Mouse (Mus musculus) midbrain, embryonic 13.5 days (tissue): Measurements from ENCODE around the gene Arhgdia. TPM values are rescaled to one million over a fixed set of nuclear protein-coding genes. Genes with fewer than 3 reads are reported as not detected.
A peak's percentile ranks its signal among the peaks of the same experiment; 100 is the strongest.

Experiments
- ATAC-seq: fragments of 200-750 bp; cut with Nextera tagmentation; 2 replicates; pipeline ENCODE4 v1.8.0; 2017; ENCODE audit warnings: mild to moderate bottlenecking, moderate TSS enrichment, moderate library complexity
- H3K27ac ChIP-seq: fragments of 300-500 bp; sonication (generic); 2 replicates; pipeline ENCODE4 v1.5.1; 2015; ENCODE audit warnings: inconsistent platforms, mild to moderate bottlenecking, moderate library complexity
- H3K27me3 ChIP-seq: fragments of 300-500 bp; sonication (generic); 2 replicates; pipeline ENCODE4 v1.6.1; 2015; ENCODE audit warnings: mild to moderate bottlenecking, inconsistent platforms
- H3K36me3 ChIP-seq: fragments of 300-500 bp; sonication (generic); 2 replicates; pipeline ENCODE4 v1.6.1; 2015; ENCODE audit warnings: mild to moderate bottlenecking, inconsistent platforms
- H3K4me1 ChIP-seq: fragments of 300-500 bp; sonication (generic); replicated peaks from 2 replicates; pipeline ENCODE4 v1.6.1; 2015; ENCODE audit warnings: inconsistent platforms
- H3K4me2 ChIP-seq: fragments of 300-500 bp; sonication (generic); replicated peaks from 2 replicates; pipeline ENCODE4 v1.6.1; 2015; ENCODE audit warnings: moderate library complexity, mild to moderate bottlenecking, inconsistent platforms
- H3K4me3 ChIP-seq: fragments of 300-500 bp; sonication (generic); replicated peaks from 2 replicates; pipeline ENCODE4 v1.5.1; 2015; ENCODE audit warnings: mild to moderate bottlenecking, inconsistent platforms
- H3K9ac ChIP-seq: fragments of 300-500 bp; sonication (generic); replicated peaks from 2 replicates; pipeline ENCODE4 v1.6.1; 2015; ENCODE audit warnings: mild to moderate bottlenecking, inconsistent platforms
- H3K9me3 ChIP-seq: fragments of 300-500 bp; sonication (generic); 2 replicates; pipeline ENCODE4 v1.6.1; 2016; ENCODE audit warnings: mild to moderate bottlenecking, inconsistent platforms
- WGBS: fragments of 180-500 bp; shearing (Covaris S2); methylation state at CpG from one replicate; pipeline ENCODE4 v1.1.7; 2015; 5-methylcytosine and 5-hydroxymethylcytosine counted together
- polyA plus RNA-seq: library from polyadenylated mRNA; unstranded; fragments of >200 nt; fragmentation: Nextera tagmentation; extraction: Ambion mirVana; gene quantifications from 2 replicates; pipeline ENCODE4 v1.2.1, GENCODE M21; 2015

Gene Arhgdia
- polyA plus RNA-seq, 1 experiment from 2014 or later: 461 TPM

DNA sequence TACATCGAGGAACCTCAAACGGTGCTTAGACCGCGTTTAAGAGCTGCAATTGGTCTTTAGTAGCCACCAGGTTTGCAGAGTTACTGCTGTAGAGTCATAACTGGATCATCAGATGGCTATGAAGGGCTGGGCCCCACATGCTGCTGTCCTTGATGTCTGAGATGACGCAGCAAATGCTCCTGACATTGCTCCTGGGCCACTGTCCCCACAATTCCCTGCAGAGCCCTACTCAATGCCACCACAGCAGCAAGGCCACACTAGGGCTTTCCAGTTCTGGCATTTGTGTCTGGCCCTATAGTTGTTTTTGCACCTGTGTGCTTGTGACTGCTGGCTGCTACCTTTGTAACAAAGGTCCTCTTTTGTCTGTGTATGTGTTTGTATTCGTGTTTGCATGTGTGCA is 41.4 kb upstream of the Arhgdia start:
- Histone ChIP-seq H3K4me1 (peaks cover 21% of the 10 kb centered on the region), H3K36me3 (peaks cover 64% of the 10 kb centered on the region), H3K9ac (no peak overlapping the region), H3K27me3 (no peaks in the 10 kb centered on the region), H3K4me2 (no peak overlapping the region), H3K4me3 (0 out of 2 replicates have a peak overlapping the region, but pooled peaks have one; percentile 99), H3K27ac (no peak overlapping the region), H3K9me3 (no peaks in the 10 kb centered on the region)
- WGBS: 93% methylated on average over 6 of the region's 6 CpGs
- no peak for ATAC-seq

- WGBS: 91% methylated on average over 14 of the region's 14 CpGs
- Histone ChIP-seq H3K9me3 (no peaks in the 10 kb centered on the region), H3K36me3 (peaks cover 51% of the 10 kb centered on the region), H3K4me2 (no peak overlapping the region), H3K4me3 (no peak overlapping the region), H3K9ac (no peak overlapping the region), H3K27me3 (no peaks in the 10 kb centered on the region), H3K4me1 (peaks cover 36% of the 10 kb centered on the region), H3K27ac (no peak overlapping the region)
- no peak for ATAC-seq
Observed at GRCm38 (mm10) chr11:120620195-120620594, 38.8 kb upstream of the Arhgdia start.

- Histone ChIP-seq H3K4me1 (peaks cover 33% of the 10 kb centered on the region), H3K9me3 (no peaks in the 10 kb centered on the region), H3K27me3 (no peaks in the 10 kb centered on the region), H3K27ac (peak overlapping the region; percentile 79; the same call in 1 of the 2 replicates), H3K9ac (no peak overlapping the region), H3K36me3 (peaks cover 61% of the 10 kb centered on the region), H3K4me3 (0 out of 2 replicates have a peak overlapping the region, but pooled peaks have one; percentile 70), H3K4me2 (no peak overlapping the region)
- 94% methylated on average over 25 of the region's 25 CpGs for WGBS
- no peak for ATAC-seq
Observed at GRCm38 (mm10) chr11:120618619-120619535, 37.5 kb upstream of the Arhgdia start.

GRCm38 (mm10) chr11:120617519-120618112 is 36.2 kb upstream of the Arhgdia start, which contains the start of gene Pcyt2:
TSS of gene Pcyt2 (minus strand) at chr11:120617936.
- Histone ChIP-seq H3K9ac (peak within 1 kb of the TSS; percentile 87), H3K4me2 (peak within 1 kb of the TSS; percentile 71), H3K27me3 (no peaks in the 10 kb centered on the region), H3K36me3 (peaks cover 66% of the 10 kb centered on the region), H3K4me3 (peak within 1 kb of the TSS; percentile 70), H3K27ac (peak within 1 kb of the TSS; percentile 79), H3K4me1 (peaks cover 26% of the 10 kb centered on the region), H3K9me3 (no peaks in the 10 kb centered on the region)
- WGBS: under 1% methylated on average over 56 of the region's 56 CpGs
- peak; percentile 93 for ATAC-seq

DNA sequence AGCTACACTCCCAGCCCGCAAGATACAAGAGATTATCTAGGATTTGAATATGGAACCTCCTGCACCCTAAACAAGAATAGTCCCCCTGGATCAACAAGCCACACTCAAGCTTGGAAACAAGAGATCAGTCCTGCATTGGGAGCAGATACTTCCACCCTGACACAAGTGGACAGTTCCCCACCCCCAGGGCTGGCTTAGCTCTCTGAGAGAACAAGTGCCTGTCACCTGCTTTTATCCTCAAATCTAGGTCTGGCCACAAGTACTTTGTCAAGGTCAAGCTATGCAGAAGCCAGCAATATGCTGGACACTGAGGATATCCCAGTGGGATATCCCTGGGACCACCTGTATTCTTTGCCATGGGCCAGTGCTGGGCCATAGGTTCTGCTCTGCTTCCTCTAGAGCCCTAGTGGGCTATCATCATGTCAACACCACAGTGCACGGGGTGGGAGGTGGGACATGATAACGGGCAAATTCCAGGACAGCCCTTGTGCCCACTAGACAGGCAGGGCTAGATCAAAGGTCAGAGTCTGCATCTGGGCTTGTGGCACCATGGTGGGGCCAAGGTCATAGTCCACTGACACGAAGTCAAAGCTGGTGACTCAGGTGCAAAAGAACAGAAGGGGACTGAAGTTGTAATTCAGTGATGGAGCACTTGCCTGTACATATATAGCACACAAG is 35.3 kb upstream of the Arhgdia start:
- Histone ChIP-seq H3K4me3 (peak overlapping the region; percentile 70), H3K27ac (peak overlapping the region; percentile 79; the same call in 1 of the 2 replicates), H3K9me3 (no peaks in the 10 kb centered on the region), H3K27me3 (no peaks in the 10 kb centered on the region), H3K36me3 (peaks cover 71% of the 10 kb centered on the region), H3K9ac (peak overlapping the region; percentile 87), H3K4me1 (peaks cover 26% of the 10 kb centered on the region), H3K4me2 (peak overlapping the region; percentile 71)
- ATAC-seq: no peak
- 44% methylated on average over 4 of the region's 4 CpGs for WGBS

GRCm38 (mm10) chr11:120615606-120616203 is 34.3 kb upstream of the Arhgdia start:
- 0 out of 2 replicates have a peak overlapping the region, but pooled peaks have one; percentile 71 for H3K4me2 ChIP-seq

GRCm38 (mm10) chr11:120615167-120615566 is 33.7 kb upstream of the Arhgdia start:
- Histone ChIP-seq H3K4me1 (peaks cover 26% of the 10 kb centered on the region), H3K9ac (no peak overlapping the region), H3K4me3 (no peak overlapping the region), H3K4me2 (no peak overlapping the region), H3K27ac (no peak overlapping the region), H3K9me3 (no peaks in the 10 kb centered on the region), H3K27me3 (no peaks in the 10 kb centered on the region), H3K36me3 (peaks cover 72% of the 10 kb centered on the region)
- WGBS: 91% methylated on average over 6 of the region's 6 CpGs
- ATAC-seq: no peak

More at GRCm38 (mm10) chr11:120615606-120616203, 34.3 kb upstream of the Arhgdia start:
- Histone ChIP-seq H3K27ac (no peak overlapping the region), H3K9me3 (no peaks in the 10 kb centered on the region), H3K36me3 (peaks cover 72% of the 10 kb centered on the region), H3K4me1 (peaks cover 26% of the 10 kb centered on the region), H3K9ac (no peak overlapping the region; the same call in 1 of the 2 replicates), H3K4me3 (no peak overlapping the region), H3K27me3 (no peaks in the 10 kb centered on the region)
- 90% methylated on average over 11 of the region's 11 CpGs for WGBS
- ATAC-seq: no peak

GRCm38 (mm10) chr11:120613976-120614375 is 32.6 kb upstream of the Arhgdia start:
- 84% methylated on average over 8 of the region's 8 CpGs for WGBS
- H3K4me1 ChIP-seq: peaks cover 30% of the 10 kb centered on the region
- no peak overlapping the region for H3K4me3 ChIP-seq
- H3K27ac ChIP-seq: no peak overlapping the region
- H3K36me3 ChIP-seq: peaks cover 71% of the 10 kb centered on the region
- H3K9me3 ChIP-seq: no peaks in the 10 kb centered on the region
- no peak overlapping the region for H3K9ac ChIP-seq
- H3K27me3 ChIP-seq: peaks cover 8% of the 10 kb centered on the region; the same call in 1 of the 2 replicates
- no peak for ATAC-seq
- no peak overlapping the region for H3K4me2 ChIP-seq

DNA sequence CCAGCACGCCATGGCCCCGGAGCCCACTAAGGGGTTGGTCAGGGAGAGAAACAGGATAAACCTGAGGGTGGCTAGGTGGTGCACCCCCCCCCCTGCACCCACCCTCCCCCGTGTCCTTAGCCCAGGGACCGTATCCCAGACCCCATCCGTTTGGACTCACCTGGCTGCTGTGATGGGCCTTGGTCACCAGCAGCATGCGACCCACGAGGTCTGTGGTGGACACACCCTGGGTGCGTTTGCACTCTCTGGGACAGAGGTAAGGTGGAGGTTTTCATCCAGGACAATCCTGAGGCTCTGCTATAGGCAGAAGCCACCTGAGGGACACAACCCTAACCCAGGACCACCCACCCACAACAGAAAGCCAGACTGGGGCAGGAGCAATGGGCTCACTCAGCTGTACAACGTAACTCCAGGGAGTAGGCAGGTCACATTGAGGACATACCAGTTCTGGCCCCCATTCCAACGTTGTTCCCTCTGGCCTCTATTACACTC is 32.1 kb upstream of the Arhgdia start:
- no peak for ATAC-seq
- H3K4me2 ChIP-seq: no peak overlapping the region
- peaks cover 66% of the 10 kb centered on the region for H3K36me3 ChIP-seq
- no peak overlapping the region for H3K9ac ChIP-seq
- no peak overlapping the region for H3K4me3 ChIP-seq
- peaks cover 12% of the 10 kb centered on the region; the same call in 1 of the 2 replicates for H3K27me3 ChIP-seq
- H3K9me3 ChIP-seq: no peaks in the 10 kb centered on the region
- peaks cover 35% of the 10 kb centered on the region for H3K4me1 ChIP-seq
- WGBS: 89% methylated on average over 10 of the region's 10 CpGs
- no peak overlapping the region for H3K27ac ChIP-seq

- H3K4me2 ChIP-seq: no peak overlapping the region
- H3K27me3 ChIP-seq: peaks cover 17% of the 10 kb centered on the region; the same call in 1 of the 2 replicates
- 54% methylated on average over 6 of the region's 6 CpGs for WGBS
- H3K9me3 ChIP-seq: no peaks in the 10 kb centered on the region
- H3K36me3 ChIP-seq: peaks cover 61% of the 10 kb centered on the region
- peak; percentile 18; the same call in 1 of the 2 replicates for ATAC-seq
- no peak overlapping the region for H3K9ac ChIP-seq
- no peak overlapping the region for H3K27ac ChIP-seq
- peaks cover 43% of the 10 kb centered on the region for H3K4me1 ChIP-seq
- H3K4me3 ChIP-seq: no peak overlapping the region
Observed at GRCm38 (mm10) chr11:120612763-120613162, 31.3 kb upstream of the Arhgdia start.

DNA sequence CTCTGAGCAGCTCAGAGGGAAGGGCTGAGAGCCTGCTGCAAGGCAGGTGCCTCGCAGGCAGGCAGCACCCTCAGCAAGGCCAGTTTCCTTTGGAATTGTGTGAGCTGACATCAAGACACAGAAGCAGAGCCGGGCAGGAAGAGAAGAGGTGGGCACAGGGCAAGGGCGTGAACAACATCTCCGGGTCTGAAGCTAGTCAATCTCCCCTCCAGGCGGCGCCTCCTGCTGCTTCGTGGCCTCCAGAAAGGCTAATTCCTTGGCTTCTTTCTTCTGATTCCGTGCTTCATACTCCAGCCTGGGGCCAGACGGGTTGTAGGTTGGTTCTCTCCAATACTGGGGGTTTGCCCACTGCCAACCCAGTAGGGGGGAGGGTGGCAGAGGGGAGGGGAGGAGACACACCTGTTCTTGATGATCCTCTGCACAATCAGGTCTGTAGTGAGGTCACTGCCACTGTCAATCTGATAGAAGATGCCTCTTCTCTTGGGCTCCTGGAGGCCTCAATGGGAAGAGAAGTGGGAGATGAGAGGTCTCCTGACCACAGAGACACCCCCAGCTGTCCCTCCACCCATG is 29.1 kb upstream of the Arhgdia start:
- ATAC-seq: no peak
- no peak overlapping the region for H3K9ac ChIP-seq
- peaks cover 17% of the 10 kb centered on the region; the same call in 1 of the 2 replicates for H3K27me3 ChIP-seq
- 76% methylated on average over 9 of the region's 9 CpGs for WGBS
- H3K27ac ChIP-seq: no peak overlapping the region
- peaks cover 75% of the 10 kb centered on the region for H3K36me3 ChIP-seq
- no peak overlapping the region for H3K4me3 ChIP-seq
- H3K9me3 ChIP-seq: no peaks in the 10 kb centered on the region
- no peak overlapping the region for H3K4me2 ChIP-seq
- peaks cover 27% of the 10 kb centered on the region for H3K4me1 ChIP-seq
